Mouse (Mus musculus): ENCODE measurements at regions not wholly inside any gene's neighbourhood (a gene's known extent, or its start where the extent isn't known, plus 50 kb on each side); places are given as distances from the start of the nearest gene placed in this dataset.

DNA sequence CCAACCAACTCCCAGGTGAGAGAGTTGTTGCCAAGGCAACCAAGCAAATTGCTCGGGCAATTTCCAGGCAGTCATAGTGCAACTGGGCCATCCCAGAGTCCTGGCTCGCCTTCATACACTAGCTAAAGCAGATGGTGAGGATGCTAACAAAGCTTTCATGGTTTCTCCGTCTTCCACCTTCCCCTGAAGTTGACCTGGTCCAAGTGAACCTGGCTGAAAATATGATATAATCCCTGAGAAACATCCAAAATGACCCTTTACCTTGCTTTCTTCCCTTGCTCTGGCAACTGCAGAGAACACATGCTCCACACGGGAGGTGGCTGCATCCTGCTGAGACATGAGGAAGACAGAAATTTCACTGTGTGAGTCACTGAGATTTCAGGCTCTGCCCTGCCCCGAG is 494.1 kb downstream of the Pdcd6ip start:
- TF ChIP-seq CTCF (IDR thresholded peaks at IDR 0.05; ENCODE audit: low read depth) (no peak), EP300 (optimal IDR thresholded peaks at IDR 0.05) (no peak)

Data from stomach, postnatal 0 days (tissue).